Mouse (Mus musculus) layer of hippocampus, adult 8-10 months (tissue): ENCODE measurements around the gene Mmel1. TPM values are rescaled to one million over a fixed set of nuclear protein-coding genes. Genes with fewer than 3 reads are reported as not detected.

ENCODE experiments used
- DNase-seq, 2 experiments: peaks; one replicate each; pipeline ENCODE4 v3.0.0; 2022; ENCODE audit warnings: low spot score in 2 of 2
- total RNA-seq, 4 experiments: library from RNA; stranded (reverse); gene quantifications; 2 replicates each; pipeline ENCODE4 v1.2.4; 2022

Mmel1 gene
- total RNA-seq: under 1 TPM; 0.25 to 0.73 (median 0.41) TPM

GRCm38 (mm10) chr4:154869440-154869839 lies at the start of gene Mmel1:
TSS of gene Mmel1 (plus strand) at chr4:154869585.
- no peak for DNase-seq

- peak; percentile 19 to 22 for DNase-seq
These were observed 43.7 kb upstream of the Mmel1 start for GRCm38 (mm10) chr4:154825662-154826061.

DNA sequence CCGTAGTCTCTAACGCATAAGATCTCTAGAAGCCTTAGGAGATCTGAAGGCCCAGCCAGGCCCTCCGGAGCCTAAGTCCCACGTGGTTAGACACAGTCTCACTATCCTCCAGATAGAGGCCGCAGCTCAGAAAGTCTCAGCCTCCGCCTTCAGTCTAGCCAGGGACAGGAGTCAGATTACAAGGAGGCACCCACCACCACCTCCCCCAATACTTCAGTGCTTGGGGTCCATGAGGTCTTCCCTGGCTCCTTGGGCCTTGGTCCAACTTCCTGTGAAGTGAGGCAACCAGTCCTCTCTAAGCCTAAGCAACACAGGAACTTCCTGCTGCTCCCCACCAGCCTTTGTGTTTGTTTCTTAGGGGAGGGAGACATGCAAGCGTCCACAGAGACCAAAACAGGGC lies 43.2 kb upstream of the Mmel1 start:
- no peak for DNase-seq

DNA sequence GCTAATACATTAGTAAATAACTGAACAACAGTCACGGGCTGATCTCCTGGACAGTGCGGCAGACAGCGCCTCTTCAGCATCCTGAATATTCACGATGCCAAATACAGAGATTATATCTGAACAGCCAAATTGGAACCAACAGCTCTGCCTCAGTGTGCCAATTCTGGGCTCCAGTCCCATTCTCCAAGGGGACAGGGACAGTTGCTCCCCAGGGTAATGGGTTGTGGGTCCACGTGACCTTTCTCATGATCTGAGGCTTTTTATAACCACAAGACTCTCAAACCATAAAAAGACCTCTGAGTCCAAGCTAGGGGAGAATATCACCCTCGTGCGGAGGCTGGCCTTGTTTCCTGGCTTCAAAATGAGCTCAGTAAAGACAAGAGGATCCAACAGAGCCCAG lies 42.2 kb upstream of the Mmel1 start:
- DNase-seq: peak; percentile 20 to 30

- no peak for DNase-seq
These were observed 41.3 kb upstream of the Mmel1 start for GRCm38 (mm10) chr4:154827861-154828610.

GRCm38 (mm10) chr4:154831915-154832573 lies 37.3 kb upstream of the Mmel1 start:
- DNase-seq: no peak

DNA sequence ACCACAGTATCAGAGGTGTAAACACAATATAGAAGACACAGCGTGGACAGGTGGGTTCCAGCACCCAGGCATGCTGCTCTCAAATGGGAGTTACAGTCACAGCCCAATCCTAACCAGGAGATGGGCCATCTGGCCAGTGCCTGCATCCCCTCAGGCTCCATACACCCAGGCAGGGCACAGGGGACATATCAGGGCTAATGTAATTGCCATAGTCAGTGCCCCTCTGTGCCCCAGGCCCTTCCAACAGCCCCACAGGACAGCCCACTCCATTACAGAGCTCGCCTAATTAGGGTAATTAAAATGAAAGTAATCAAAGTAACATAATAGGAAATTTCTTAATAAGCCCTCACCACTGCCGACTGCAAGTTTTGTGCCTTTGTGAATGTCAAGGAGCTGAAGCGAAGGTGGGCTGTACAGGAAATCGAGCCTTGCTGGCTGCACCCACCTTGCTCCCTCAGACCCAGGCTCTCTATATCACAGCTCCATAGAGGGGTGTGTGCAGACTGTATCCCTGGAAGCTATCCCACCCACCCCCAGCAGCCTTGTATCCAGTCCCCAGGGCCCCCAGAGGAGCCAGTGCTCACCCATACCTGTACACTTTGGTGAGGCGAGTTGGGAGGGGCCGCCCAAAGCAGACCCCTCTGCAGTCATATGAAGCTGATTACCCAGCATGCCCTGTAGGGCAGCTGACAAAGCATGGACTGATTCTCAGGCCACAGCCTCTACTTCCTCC lies 33.0 kb upstream of the Mmel1 start:
- no peak for DNase-seq

DNA sequence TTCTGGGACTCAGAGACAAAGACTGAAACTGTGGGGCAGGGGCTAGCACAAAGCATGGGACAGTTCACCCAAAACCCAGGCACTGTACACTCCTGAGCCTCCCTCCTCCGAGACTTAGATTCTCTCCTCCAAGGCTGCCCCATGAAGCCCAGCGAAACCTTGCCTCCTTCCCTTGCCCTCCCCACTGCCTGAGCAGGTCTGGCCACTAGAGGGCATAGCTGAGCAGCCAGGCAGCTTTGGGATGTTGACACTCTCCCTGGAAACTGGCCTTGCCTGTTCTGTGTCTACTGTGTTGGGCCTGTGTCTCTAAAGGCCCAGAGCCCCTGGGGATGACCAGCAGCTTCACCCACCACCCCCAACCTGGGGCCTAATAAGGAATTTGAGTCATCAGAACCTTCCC lies 32.2 kb upstream of the Mmel1 start, which contains the start of gene Ttc34:
Gene Ttc34 (plus strand): TSS at position 290 of the 400 bp plus-strand sequence.
- DNase-seq: peak in 1 of 2 experiments; percentile 41

DNA sequence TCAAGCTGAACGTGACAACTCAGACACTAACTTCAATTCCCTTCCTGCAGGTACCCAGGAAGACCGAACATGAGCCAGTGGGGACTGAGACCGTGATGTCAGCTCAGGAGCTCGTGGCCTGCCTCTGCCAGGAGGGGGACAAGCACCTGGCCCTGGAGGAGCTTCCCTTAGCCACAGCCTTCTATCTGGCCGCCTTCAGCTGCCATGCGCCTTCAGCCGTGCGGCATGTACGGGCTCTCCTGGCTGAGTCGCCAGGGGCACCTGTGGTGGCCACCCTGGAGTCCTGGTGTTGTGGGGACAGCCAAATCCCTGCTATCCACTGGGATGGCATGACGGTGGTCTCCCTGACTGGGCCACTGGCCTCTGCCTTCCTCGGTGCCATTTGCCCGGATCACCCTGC lies 30.6 kb upstream of the Mmel1 start:
- no peak for DNase-seq

- no peak for DNase-seq
These were observed 30.0 kb upstream of the Mmel1 start for GRCm38 (mm10) chr4:154839406-154839805.

DNA sequence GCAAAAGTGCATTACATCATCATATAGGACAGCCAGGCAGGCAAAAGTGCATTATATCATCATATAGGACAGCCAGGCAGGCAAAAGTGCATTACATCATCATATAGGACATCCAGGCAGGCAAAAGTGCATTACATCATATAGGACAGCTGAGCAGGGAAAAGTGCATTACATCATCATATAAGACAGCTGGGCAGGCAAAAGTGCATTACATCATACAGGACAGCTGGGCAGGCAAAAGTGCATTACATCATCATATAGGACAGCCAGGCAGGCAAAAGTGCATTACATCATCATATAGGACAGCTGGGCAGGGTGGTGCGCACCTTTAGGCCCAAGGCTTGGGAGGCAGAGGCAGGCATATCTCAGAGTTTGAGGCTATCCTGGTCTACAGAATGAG lies 16.7 kb upstream of the Mmel1 start:
- DNase-seq: peak in 1 of 2 experiments; percentile 0

GRCm38 (mm10) chr4:154853881-154854280 lies 15.5 kb upstream of the Mmel1 start:
- DNase-seq: peak in 1 of 2 experiments; percentile 1

DNA sequence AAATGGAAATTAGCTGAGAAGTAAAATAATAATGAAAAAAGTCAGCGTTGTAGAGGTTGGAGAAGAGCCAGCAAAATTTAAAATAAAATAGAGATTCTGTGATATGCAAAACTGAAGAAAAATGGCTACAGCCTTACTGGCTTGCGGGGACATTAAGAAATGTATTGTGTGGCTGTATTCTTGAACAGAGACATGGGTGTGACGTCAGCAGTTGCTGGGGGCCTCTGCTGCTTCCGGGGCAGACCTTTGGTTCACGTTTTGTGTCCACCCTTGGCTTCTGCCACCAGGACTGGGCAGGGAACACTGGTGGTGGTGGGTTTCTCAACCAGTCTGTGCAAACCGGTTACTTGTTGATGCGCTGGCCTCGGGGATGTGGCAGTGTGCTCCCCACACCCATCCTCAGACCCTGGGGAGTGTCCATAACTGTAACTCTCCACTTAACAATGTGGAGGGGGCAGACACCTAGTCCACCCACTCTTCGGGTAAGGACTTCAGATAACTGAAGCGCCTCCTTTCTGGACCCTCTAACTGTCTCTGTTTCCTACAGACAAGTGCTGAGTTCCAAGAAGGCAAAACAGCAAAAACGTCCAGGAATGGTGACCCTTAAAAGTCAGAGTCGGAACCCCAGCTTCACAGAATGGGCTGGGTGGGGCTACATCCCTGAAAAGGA lies 14.6 kb upstream of the Mmel1 start:
- peak in 1 of 2 experiments; percentile 5 for DNase-seq

DNA sequence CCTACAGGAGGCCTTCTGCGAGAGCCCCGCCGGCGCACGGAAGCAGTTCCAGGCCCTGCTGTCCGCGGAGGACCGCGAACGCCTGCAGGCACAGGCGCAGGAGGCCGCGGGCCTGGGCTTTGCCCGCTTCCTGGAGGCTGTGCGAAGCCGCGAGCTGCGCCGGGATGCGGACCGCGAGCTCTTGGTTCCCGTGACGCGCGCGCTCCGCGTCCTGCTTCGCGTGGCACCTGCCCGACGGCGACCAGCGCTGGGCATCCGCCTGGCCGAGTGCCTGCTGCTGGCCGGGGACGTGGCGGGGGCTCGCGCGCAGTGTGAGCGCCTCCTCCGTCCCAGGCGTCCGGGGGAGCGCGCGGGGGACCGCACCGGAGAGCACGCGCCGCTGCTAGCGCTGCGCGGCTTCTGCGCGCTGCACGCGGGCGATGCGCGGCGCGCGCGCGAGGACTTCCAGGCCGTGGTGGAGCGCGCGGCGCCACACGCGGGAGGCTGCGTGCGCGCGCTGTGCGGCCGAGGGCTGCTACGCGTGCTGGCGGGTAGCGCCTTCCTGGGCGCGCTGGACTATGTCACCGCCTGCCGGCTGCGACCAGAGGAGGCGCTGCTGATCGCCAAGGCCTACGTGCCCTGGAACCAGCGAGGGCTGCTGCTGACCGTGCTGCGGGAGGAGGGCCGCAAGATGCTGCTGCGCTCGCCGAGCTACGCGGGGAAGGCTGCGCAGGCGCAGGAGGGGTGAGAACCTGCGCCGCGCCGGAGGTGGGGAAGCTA lies 13.5 kb upstream of the Mmel1 start:
- peak; percentile 87 to 90 for DNase-seq

DNA sequence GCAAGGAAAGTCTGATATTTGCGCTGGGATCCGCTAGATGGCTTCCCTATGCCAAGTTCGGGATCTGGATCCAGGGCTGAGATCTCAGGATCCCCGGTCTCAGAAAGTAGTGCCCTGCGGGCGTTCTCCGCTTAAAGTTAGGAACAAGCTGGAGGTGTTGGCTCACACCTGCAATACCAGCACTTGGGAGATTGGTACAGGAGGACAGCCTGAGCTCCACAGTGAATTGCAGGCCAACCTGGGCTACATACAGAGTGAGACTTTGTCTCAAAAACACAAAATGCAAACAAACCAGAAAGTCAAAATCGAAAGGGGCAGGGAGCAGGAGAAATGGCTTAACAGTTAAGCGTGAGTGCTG lies 12.9 kb upstream of the Mmel1 start:
- no peak for DNase-seq

GRCm38 (mm10) chr4:154856882-154857281 lies 12.5 kb upstream of the Mmel1 start:
- peak in 1 of 2 experiments; percentile 13 for DNase-seq

- DNase-seq: peak in 1 of 2 experiments; percentile 3
These were observed 11.8 kb upstream of the Mmel1 start for GRCm38 (mm10) chr4:154857366-154858240.

GRCm38 (mm10) chr4:154858601-154859000 lies 10.8 kb upstream of the Mmel1 start:
- DNase-seq: peak in 1 of 2 experiments; percentile 1

GRCm38 (mm10) chr4:154861967-154862366 lies 7.4 kb upstream of the Mmel1 start:
- DNase-seq: peak in 1 of 2 experiments; percentile 1
